Mouse (Mus musculus) induced T-regulatory cell, adult 2 months (primary cell): ENCODE measurements around the gene Fcf1.

ENCODE experiments used
- DNase-seq: peaks from one replicate; pipeline ENCODE4 v3.0.0-alpha.2; 2012; ENCODE audit warnings: low read depth

Fcf1 gene

GRCm38 (mm10) chr12:84970428-84971096, at the start of gene Fcf1, which contains the start of gene Arel1:
Gene Fcf1, plus strand, starts transcription at chr12:84970897.
Gene Arel1, minus strand, starts transcription at chr12:84970900.
- DNase-seq, result peak; percentile 96

GRCm38 (mm10) chr12:84921881-84922419, 48.7 kb upstream of the Fcf1 start:
- DNase-seq, result no peak

DNA sequence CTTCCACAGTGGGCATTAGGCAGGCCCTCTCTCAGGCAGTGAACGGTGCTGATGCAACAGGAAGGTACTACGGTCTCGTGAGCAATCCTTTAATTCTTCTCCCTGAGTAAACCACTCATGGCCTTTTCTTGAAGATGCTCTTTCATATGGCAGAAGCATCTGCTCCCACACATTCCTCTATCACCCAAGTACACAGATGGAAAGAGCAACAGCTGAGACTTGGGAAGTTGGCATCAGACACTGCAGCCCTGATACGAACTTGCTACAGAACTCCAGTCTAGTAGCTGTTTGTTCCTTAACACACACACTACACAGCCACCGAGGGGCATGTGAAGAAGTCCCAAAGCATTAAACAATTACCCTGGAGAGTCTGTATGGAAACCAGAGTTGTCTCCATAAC, 46.4 kb upstream of the Fcf1 start:
- DNase-seq, result no peak

DNA sequence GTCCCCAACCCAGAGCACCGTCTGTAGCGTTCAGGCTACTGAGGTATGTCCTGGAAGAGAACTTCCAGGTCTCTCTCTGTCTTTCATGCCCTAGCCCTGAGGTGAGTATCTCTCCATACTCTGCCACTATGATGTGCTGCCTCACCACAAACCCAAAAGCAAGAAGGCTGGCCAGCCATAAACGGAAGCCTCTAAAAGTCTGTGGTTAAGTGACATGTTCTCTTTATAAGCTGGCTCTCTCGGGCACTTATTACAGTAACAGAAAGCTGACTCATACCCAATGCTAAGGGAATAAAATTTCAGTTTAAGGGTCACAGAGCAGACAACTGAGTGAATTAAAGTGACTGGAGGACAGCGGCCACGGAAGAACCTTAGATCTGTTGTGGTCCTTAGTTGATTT, 44.2 kb upstream of the Fcf1 start:
- DNase-seq, result no peak

GRCm38 (mm10) chr12:84932210-84932609, 38.5 kb upstream of the Fcf1 start:
- DNase-seq, result no peak

- no peak for DNase-seq
Observed at GRCm38 (mm10) chr12:84935343-84935742, 35.4 kb upstream of the Fcf1 start.

DNA sequence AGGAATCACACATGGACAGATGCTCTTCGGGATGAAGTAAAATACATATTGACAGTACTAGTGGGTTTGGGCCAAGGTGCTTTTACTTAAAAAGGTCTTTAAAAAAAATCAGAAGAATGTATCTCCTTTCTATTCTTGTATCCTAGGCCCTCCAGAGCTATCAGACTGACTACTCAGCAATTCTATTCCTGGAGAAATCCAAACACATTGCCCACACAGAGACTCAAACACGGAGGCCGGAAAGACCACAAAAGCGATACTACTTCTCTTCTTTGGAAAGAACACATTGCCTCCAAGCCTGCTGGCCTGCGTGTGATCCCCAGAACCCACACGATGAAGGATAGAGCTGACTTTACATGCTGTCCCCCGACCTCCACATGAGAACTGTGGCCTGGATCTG, 31.6 kb upstream of the Fcf1 start:
- DNase-seq, result no peak

- DNase-seq, result no peak
Observed at GRCm38 (mm10) chr12:84940343-84940742, 30.4 kb upstream of the Fcf1 start.

DNA sequence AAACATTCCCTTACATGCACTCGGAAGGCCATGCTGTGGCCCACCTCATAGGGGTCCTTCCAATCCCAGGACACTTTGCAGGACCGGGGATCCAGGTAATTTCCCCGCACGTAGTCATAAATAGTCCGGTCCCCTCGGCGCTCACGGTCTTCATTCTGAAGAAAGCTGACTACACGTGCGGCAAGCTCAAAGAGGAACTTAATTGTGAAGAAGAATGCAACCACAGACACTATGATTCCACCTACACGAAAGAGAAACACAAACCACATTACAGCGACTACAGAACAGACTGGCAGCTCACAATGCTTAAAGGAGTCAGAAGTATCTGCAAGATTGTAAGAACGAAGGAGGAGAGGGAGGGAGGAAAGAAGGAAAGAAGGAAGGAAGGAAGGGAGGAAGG, 29.0 kb upstream of the Fcf1 start:
- DNase-seq, result peak; percentile 20

DNA sequence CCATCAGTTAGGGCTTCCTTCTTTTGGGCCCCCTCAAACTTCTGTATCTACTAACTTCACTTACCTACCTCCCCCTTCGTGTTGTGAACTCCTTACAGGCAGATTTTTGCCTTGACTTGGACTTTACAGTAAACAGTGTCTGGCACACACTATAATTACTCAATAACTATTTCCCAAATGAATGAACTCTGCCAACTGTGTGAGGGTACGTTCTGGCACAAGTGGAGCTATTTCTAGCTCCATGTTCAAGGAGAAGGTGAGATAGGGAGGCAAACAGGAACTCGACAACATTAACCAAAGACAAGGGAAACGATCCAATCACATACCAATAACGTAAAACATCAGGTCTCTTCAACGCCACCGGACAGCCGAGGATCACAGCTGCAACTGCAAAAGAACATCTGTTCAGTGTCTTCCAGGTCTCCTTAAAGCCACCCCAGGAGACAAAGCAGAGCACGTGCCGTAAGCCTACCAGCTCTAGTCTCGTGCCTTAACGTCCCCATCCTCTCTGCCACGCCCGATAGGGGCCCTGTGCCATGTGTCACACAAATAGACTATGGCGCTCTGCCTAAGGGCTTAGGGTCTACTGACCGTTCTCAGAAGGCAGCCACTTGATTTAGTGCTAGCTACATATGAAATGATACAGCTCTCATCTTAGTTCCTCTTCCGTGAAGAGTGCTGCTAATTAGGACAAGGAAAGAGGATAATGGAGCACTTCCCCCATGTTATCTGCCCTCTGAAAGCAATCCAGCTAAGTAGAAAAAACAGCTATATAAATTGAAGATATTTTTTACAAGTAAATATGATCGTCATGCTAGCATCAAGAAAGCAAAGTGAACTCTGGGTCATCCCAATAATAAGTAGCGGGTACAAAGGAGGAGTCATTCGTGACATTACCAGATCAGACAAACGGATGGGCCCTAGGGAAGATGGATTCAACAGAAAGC, 27.4 kb upstream of the Fcf1 start:
- no peak for DNase-seq

DNA sequence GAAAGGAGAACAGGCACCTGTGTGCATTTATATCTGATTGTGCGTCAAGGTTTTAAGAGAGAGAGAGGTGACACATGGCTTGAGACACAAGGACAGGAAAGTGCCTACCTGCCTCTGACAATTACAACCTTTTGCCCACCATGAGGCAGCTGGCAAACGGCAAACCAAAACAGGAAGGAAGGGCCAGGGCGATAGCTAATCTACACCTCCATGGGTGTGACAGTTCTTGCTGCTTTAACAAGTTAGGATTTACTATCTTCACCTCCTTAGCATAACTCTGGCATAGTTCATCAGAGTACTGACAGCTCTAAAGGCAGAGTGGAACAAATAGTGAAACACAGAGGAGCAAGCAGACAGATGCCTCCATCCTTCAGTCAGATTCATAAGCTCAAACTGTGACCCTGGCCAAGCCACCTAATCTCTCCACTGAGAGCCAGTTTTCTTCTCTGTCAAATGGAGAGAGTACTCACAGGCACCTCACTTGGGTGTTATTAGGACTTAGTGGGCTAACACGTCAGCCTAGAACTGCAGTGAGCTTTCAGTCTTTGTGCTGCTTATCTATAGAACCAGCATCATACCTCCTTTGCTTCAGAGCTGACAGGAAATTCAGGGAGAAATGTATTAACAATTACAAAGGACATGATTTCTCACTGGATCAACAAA, 26.4 kb upstream of the Fcf1 start:
- no peak for DNase-seq

DNA sequence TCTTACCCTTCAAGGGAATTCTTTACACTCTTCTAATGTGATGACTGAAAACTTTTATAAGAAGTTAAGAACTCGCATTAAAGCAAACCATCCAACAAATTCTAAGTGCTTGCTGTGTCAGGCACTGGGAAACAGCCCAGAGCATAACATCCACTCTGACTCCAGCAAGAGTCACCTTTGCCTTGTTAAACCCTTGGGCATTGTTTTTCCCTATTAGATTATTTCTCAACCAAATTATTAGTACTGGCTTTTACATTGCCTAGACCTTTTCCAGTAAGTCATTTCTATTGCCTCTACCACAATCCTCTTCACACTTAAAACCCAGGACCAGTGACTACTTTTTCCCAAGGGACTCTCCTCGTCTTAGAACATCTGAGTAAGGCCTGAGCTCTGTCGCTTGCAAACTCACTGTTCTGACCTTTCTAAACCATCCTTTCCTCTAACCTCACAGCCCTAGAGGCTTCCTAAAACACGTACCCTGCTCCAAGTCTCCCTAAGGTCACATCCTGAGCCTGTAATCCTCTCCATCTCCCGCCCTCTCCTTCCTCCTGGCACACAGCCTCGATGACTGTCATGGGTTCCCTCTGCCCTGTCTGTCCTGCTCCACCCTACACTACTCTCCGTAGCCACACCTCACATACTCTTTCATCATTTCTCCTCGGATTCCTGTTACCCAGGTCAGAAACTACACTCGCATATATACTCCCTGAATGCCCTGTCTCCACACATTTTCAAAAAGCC, 25.7 kb upstream of the Fcf1 start:
- no peak for DNase-seq

DNA sequence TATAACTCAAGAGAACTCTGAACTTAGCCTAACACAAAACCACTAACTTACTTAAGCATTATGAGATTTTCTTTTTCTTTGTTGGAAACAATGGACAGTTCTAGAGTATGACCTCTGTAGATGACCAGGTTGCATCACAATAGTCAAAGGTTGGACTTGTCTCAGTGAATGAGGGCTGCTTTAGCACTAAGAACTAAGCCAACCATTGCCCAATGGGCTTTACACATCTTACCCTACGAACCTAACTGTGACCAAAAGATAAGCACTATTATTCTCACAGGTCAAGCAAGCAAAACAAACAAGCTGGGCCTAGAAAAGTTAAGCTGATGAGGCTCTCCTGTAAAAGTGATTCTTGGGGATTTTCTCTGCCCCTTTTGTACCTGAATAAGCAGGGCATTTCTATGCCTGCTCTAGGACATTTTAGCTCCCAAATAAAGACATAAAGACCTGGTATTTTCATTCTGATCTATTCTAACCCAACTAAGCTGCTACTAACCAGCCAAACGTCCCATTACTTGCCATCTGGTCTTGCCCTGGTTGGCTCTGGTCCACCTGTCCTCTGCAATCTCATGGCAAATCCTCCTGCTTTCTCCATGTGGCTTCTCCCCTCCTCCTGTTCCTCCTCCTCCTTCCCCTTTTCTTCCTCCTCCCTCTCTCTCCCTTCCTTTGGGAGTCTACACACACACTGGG, 22.7 kb upstream of the Fcf1 start:
- DNase-seq, result no peak

GRCm38 (mm10) chr12:84948584-84949285, 22.0 kb upstream of the Fcf1 start:
- no peak for DNase-seq

DNA sequence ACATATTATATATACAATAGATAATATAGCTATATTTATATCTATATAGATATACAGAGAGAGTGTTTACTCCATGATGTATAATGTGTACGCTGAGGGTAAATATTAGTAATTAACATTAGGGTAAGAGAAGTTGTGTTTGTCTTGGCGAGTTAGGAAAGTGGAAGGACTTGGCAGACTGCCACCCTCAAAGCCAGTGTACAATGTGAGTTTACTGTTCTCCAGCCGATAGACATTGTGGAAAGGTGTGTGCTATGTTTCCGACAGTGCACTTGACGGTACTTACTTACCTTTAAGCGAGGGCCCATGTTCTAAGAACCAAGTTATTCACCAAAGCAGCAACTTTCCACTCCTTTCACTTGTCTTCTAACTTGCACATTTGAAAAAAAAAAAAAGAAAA, 19.9 kb upstream of the Fcf1 start:
- DNase-seq, result no peak

- DNase-seq, result no peak
Observed at GRCm38 (mm10) chr12:84951531-84951930, 19.2 kb upstream of the Fcf1 start.

DNA sequence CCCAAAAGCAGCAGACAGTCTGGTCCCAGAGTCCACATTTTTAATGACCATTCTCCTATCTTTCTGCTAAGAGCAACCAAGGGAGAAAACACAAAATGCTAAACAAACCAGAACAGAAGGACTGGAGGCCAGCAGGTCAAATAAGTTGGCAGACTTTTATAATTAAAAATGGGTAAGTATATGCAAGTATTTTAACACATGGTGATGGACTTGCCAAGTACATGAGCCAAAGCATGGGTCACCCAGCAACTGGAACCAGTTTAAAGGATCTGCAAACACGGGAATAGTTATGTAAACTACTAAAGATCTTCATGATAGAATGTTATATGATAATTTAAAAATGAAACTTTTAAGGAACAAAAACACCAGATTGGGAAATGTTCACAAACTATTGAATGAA, 18.3 kb upstream of the Fcf1 start:
- no peak for DNase-seq

DNA sequence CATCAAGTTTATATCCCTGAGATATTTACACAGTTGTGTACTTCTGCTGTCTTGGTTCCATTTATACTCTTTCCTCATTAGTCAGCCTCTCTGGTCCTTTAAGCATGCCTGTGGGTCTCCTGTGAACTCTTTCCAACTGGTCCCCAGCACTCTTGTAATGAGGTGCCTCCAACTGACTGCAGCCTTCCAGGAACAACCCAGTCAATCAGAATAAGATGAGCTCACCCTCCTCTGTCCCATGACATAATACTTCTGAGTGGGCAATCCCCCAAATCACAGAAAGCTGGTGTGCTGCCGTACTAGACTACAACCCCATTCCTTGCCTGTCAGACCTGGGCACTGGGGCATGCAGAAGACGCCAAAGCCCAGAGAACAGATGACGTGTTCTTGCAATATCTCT, 14.4 kb upstream of the Fcf1 start:
- no peak for DNase-seq

DNA sequence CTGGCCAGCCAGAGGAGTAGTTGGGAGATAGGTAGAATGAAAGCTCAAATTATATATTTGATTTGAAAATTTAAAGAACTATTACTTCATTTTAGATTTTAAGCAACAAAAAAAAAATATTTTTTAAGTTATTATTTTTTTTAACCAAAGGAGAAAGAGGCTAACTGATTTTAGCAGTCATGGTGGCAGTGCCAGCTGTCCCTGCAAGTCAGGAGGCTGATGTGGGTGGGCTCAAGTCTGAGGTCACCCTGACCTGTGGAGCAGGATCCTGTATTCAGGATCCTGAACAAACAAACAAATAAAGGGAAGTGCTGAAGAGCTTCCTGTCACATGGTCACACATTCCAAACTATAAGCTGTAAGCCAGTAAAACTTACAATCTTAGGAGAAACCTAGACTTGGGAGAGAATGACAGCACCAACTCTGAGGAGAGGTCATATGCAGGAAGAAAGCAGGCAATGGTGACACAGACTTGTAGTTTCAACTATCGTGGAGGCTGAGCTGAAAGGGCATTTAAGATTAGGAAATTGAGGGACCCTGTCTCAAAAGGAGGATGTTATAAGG, 11.8 kb upstream of the Fcf1 start:
- DNase-seq, result no peak

- DNase-seq, result no peak
Observed at GRCm38 (mm10) chr12:84962606-84963005, 8.1 kb upstream of the Fcf1 start.
